Mouse (Mus musculus) spleen, adult 18-20 months (tissue): ENCODE measurements around the gene Rpap2.

Experiments
- DNase-seq, 2 experiments: peaks; one replicate each; pipeline ENCODE4 v3.0.0; 2022; ENCODE audit warnings: mixed read lengths in 2 of 2

The Rpap2 gene

DNA sequence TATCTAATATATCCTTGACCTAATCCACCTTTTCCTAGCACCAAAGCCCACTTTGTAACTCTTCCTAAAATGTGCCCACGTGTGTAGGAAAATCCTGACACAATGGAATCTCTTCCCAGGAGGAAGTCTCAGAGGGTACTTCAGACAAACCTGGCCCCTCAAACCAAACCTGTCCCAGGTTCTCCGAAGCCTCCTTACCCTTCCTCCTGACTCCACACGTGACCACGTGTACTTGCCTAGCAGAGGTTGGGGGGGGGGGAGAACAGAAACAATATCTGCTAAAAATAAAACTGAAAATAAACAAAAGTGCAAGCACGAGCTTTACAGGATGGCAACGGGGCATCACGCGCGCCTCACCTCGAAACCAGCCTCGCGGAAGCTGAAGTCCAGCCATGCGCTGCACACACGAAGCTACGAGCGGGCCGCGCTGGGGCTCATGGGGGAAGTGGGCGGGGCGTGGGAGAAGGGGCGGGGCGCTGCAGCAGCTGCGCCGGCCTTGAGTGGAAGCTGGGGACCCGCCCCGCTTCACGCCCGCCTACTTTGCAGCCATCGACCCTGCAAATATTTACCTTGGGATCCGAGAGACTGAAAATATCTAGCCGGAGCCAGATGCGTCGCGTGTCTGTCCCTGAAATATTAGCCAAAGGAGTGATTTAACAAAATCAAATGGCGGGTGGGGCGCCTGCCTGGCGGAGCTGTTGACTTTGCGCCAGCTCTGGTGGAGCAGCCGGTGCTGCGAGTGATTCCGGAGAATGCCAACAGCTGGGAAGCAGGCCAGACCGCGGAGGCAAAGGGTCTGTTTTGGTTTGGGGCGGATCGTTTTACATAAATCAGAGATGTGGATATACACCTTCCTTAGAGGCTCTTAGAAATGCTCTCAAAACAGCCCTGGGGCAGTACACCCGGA, 90.7 kb downstream of the Rpap2 start:
- DNase-seq: peak; percentile 75

DNA sequence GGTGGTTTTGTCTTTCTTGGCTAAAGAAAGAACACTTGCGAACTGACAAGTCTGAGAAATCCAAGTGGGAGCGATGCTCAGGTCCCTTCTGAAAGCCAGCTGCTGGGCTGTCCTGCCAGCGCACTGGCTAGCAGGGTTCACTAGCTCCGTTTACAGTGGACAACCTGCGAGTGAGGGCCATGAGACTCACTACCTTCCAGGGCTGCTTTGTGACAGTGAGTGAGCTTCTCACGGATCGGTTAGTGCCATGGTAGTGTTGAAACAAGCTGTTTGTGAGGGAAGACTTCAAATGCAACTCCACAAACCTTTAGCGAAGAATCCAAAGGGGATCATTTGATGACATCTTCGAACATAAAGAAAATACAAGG, 91.3 kb downstream of the Rpap2 start:
- no peak for DNase-seq

DNA sequence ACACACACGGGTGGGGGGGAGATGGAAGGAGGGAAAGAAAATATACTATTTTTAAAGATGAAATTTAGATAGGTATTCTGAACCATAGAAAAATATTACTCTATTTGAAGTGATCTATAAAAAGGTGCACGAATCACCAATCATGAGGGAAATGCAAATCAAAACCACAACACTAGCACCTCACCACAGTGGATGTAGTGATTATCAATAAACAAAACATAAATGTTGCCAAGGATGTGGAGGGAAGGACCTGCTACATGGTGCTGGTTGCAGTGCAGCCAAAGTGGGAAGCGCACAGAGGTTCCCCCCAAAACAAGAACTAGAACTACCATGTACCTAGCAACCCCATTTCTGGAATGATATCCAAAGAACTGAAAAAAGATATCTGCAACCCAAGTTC, 97.8 kb downstream of the Rpap2 start:
- DNase-seq: no peak

DNA sequence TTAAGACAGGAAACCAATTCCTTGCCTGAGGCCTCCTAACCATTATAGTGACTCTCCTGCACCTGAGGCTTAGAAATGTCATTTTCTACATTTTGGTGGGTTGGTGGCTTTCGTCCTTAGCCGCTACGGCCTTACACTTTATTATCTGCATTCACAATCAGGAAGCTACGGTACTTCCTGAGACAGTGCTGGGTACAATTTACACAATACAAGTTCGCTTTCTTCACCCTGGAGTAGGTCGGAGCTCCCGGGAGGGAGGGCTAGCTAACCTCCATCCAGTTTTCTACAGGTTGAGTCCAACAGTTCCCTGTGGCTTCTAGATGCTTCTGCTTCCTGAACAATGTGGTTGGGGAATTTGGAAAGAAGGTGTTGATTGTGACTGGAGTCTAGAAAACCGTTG, 101.7 kb downstream of the Rpap2 start:
- no peak for DNase-seq

DNA sequence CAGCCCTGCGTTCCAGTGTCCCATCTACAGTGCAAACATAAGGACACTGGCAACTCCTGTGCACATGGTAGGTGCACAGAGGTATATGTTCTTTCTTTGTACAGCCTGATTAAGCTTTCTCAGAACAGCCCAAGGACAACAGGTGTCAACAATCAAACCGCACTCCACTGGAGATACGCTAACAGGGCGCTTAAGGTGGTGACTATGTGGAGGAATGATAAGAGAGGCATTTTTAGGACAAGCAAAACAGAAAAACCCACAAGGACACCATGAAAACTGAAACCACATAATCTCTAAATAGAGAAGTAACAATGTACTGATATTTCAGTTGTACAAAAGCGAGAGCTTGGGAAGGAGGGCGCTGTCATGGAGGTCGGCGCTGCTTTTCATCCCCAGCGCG, 103.7 kb downstream of the Rpap2 start:
- no peak for DNase-seq

DNA sequence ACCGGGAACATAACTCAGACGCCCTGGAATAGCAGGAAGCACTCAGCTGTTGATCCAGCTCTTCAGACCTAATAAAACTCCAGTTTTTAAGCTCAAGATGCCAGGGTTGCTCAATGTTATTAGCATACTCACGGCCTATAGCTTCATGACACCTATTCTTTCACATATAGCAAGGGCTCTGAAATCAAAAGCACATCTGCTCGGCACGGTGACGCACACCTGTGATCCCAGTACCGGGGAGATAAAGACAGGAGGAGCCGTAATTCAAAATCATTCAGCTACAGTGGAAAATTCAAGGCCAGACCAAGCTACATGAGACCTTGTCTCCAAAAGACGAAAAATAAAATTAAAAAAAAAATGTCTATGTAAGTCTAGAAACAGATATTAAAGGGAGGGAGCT, 104.5 kb downstream of the Rpap2 start:
- no peak for DNase-seq

DNA sequence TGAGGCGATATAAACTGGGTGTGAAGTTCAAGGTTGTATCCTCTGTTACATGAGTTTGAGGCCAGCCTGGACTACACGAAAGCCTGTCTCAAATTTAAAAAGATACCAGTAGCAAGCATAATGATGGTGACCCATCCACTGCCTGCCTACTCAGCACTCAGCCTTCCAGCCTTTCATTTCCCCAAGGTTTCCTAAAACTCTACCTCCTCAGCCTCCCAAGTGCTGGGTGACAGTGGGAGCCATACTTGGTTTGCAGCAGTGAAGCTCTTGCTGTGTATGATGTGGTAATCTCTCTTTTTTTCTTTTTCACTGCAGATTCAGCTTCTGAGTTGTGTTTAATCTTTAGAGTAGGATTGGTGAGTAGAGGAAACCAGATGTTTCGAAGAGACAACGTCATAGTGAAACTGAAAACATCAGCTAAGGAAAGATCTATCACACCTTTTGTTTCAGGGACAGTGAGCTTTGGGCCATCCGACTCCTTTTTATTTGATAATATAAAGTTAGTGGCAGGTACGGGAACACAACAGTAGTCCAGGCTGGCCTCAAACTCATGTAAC, 106.1 kb downstream of the Rpap2 start:
- no peak for DNase-seq

DNA sequence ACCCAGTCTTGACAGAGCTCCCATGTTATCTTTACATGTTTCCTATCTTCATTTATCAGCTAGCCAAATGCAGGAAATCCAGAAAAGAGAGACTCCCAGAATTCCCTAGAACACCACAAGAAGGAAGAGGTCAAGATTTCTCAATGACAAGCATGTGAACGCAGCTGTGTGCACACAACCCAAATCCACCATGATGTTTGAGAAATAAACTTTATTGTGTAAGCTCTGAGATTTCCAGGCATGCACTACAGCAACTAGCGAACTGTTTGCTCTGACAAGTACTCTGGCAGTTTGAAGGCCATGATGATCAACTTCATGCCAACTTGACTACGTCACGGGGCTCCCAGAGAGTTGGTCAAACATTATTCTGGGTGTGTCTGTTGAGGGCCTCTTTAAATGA, 108.6 kb downstream of the Rpap2 start:
- no peak for DNase-seq

DNA sequence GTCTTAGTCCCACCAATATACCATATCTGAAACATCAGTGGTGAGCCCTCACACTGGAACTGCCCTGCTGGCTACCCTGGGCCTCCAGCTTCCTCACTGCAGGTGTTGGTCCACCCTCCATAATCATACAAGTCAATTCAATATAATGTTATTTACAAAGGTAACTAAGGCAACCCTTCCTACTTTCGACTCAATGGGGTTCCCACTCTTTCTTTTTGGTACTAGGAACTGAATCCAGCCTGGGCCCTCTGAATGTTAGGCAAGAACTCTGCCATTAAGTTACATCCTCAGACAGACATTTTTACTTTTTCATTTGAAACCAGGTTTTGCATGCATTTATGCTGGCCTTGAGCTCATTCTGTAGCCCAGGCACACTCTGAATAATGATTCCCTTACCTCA, 109.1 kb downstream of the Rpap2 start:
- DNase-seq: no peak

DNA sequence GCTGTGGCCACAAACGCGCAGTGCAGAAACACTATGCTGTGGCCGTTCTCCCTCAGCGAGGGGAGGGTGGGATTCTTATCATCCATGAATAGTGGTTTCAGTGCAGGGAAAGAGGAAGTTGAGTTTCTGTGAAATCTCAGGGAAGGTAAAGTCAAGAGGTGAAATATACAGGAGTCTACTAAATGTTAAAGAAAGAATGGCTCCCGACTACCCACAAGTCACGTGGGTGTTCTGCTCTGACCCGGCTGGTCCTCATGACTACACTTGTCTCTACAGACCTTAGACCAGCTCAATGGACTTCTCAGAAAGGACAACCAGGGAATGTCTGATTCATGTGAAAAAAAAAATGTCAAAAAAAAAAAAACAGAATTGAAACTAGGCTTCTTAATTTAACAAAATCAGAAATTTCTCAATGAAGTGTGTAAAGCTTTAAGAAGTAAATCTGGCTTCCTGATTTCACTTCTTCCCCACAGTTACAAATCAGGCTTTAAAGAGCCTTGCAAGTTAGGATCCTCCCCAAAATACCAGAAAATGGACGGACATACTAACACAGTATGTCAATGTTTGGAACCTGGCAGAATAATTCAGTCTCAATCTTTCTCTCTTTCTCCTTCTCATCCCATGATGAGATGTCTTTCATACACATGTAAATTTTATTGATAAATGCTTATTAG, 111.1 kb downstream of the Rpap2 start:
- no peak for DNase-seq
